10 mouse cellular contexts compared by ENCODE assay signal in the genomic region with DNA sequence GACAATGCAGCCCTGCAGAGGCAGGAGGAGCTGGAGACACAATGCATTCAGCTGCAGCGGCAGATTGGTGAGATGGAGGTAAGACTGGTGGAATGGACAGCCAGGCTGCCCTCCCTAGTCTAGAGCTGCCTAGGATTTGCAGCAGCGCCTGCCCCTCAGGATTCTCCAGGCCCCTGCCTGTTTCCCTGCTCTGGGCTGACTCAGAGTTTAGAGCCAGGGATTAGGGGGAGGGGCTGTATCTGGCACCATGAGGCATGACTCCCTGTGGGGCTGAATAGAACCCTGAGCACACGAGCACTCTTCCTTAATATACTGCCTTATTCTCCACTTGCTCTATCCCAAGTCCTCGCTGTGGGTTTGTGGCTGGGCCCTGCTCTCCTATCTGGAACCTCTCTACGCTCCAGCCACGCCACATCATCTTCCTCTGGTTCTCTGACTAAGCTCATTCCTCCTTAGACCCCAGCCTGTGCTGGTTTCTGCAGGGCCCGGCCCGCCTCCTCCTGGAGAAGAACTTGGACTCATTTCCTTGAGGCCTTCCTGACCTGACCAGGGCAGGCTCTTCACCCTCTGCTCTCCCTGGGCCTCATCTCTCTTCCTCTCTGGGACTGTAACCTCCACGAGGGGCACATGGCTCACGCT. TPM values are rescaled to one million over a fixed set of nuclear protein-coding genes. Genes with fewer than 3 reads are reported as not detected.
DNase-seq lines count a peak whose midpoint lies in the region; ATAC-seq and TF ChIP-seq lines count a peak whose summit lies in the region.
"Had no signal": no experiment of that assay in that cellular context is flagged by ENCODE, and none has a peak within 500 bp of the region (broad histone marks: within the 10 kb centered on the region; RNA-seq: fewer than 3 reads in every experiment).

No protein-coding gene starts in this region.

- peaks cover 9% of the 10 kb centered on the region; the same call in 1 of the 2 replicates for H3K4me1 ChIP-seq in neural tube, embryonic 12.5 days
- H3K4me1 ChIP-seq in neural tube, embryonic 15.5 days, result peaks cover 6% of the 10 kb centered on the region; the same call in 1 of the 2 replicates
- peaks cover 11% of the 10 kb centered on the region for H3K4me1 ChIP-seq in limb, embryonic 13.5 days

- H3K9me3 ChIP-seq in neural tube, embryonic 12.5 days, result no peaks in the 10 kb centered on the region
- H3K9me3 ChIP-seq in neural tube, embryonic 15.5 days (replicated peaks), result no peaks in the 10 kb centered on the region
- no peaks in the 10 kb centered on the region for H3K9me3 ChIP-seq in limb, embryonic 13.5 days

- 55% methylated on average over 10 of the region's 10 CpGs for WGBS in neural tube, embryonic 12.5 days
- WGBS in neural tube, embryonic 15.5 days, result 63% methylated on average over 10 of the region's 10 CpGs
- WGBS in limb, embryonic 13.5 days, result 47% methylated on average over 10 of the region's 10 CpGs

- no peak overlapping the region for H3K27ac ChIP-seq in neural tube, embryonic 12.5 days
- H3K27ac ChIP-seq in neural tube, embryonic 15.5 days (replicated peaks), result no peak overlapping the region
- no peak overlapping the region for H3K27ac ChIP-seq in limb, embryonic 13.5 days
- H3K27ac ChIP-seq in gastrocnemius, adult 2 months, result no peak overlapping the region

- H3K36me3 ChIP-seq in neural tube, embryonic 12.5 days, result no peaks in the 10 kb centered on the region
- H3K36me3 ChIP-seq in neural tube, embryonic 15.5 days, result no peaks in the 10 kb centered on the region
- H3K36me3 ChIP-seq in limb, embryonic 13.5 days, result no peaks in the 10 kb centered on the region

- peak; percentile 60 for DNase-seq in ZHBTc4 (ENCODE audit: low read depth, low spot score)
- DNase-seq in thymus, postnatal 4 days, result peak; percentile 44
- DNase-seq in gastrocnemius, adult 2 months, result no peak
- no peak for DNase-seq in urinary bladder, postnatal 4 days (ENCODE audit: low spot score in 2 of 2)

- H3K27me3 ChIP-seq in neural tube, embryonic 12.5 days (replicated peaks), result no peaks in the 10 kb centered on the region
- no peaks in the 10 kb centered on the region for H3K27me3 ChIP-seq in neural tube, embryonic 15.5 days (replicated peaks)
- H3K27me3 ChIP-seq in limb, embryonic 13.5 days, result no peaks in the 10 kb centered on the region

- 0 out of 2 replicates have a peak overlapping the region, but pooled peaks have one; percentile 5 for H3K9ac ChIP-seq in neural tube, embryonic 12.5 days
- no peak overlapping the region for H3K9ac ChIP-seq in neural tube, embryonic 15.5 days (replicated peaks)
- H3K9ac ChIP-seq in limb, embryonic 13.5 days, result 0 out of 2 replicates have a peak overlapping the region, but pooled peaks have one; percentile 40

- H3K4me3 ChIP-seq in neural tube, embryonic 12.5 days, result no peak overlapping the region
- no peak overlapping the region for H3K4me3 ChIP-seq in neural tube, embryonic 15.5 days (replicated peaks)
- no peak overlapping the region for H3K4me3 ChIP-seq in limb, embryonic 13.5 days
- no peak overlapping the region for H3K4me3 ChIP-seq in gastrocnemius, adult 2 months

- 0 out of 2 replicates have a peak overlapping the region, but pooled peaks have one; percentile 0 for H3K4me2 ChIP-seq in neural tube, embryonic 12.5 days (replicated peaks)
- H3K4me2 ChIP-seq in neural tube, embryonic 15.5 days, result no peak overlapping the region
- H3K4me2 ChIP-seq in limb, embryonic 13.5 days (replicated peaks), result no peak overlapping the region

- no peak for ATAC-seq in neural tube, embryonic 12.5 days (ENCODE audit: low FRiP score, low read depth)
- no peak for ATAC-seq in neural tube, embryonic 15.5 days (ENCODE audit: low FRiP score)
- ATAC-seq in limb, embryonic 13.5 days (ENCODE audit: low FRiP score, low read depth), result no peak

- intact Hi-C loops in gastrocnemius, adult 2 months (cut with DNase I), result no loop called here

- TF ChIP-seq CTCF in gastrocnemius, adult 2 months (IDR thresholded peaks at IDR 0.05), result no peak

RNA-seq across cellular contexts. Expression of gene Ubxn11, which starts 11.1 kb away (rescaled TPM):
- polyA plus RNA-seq in neural tube, embryonic 12.5 days (2016; fragmentation: Nextera tagmentation; extraction: Ambion mirVana), result 7.3 and 8.0 TPM in 2 replicates
- 16.2 and 19.4 TPM in 2 replicates for polyA plus RNA-seq in neural tube, embryonic 15.5 days (2015; fragmentation: Nextera tagmentation; extraction: Ambion mirVana)
- 13.6 and 14.3 TPM in 2 replicates for polyA plus RNA-seq in limb, embryonic 13.5 days (2015; fragmentation: Nextera tagmentation; extraction: Ambion mirVana)
- 1 to 10 TPM in 1 of 2 experiments, under 1 TPM in 1; 0.71 to 1.9 TPM for total RNA-seq in gastrocnemius, adult 2 months (2021)

RNA-seq across cellular contexts. Expression of gene Sh3bgrl3, which starts 15.1 kb away (rescaled TPM):
- polyA plus RNA-seq in neural tube, embryonic 12.5 days (2016; fragmentation: Nextera tagmentation; extraction: Ambion mirVana), result 312 and 336 TPM in 2 replicates
- polyA plus RNA-seq in neural tube, embryonic 15.5 days (2015; fragmentation: Nextera tagmentation; extraction: Ambion mirVana), result 436 and 479 TPM in 2 replicates
- 420 and 444 TPM in 2 replicates for polyA plus RNA-seq in limb, embryonic 13.5 days (2015; fragmentation: Nextera tagmentation; extraction: Ambion mirVana)
- 10 to 100 TPM; 12.2 to 27.1 TPM for total RNA-seq in gastrocnemius, adult 2 months (2021)

RNA-seq across cellular contexts. Expression of gene Cd52, which starts 18.6 kb away (rescaled TPM):
- 5.7 and 7.2 TPM in 2 replicates for polyA plus RNA-seq in neural tube, embryonic 12.5 days (2016; fragmentation: Nextera tagmentation; extraction: Ambion mirVana)
- 5.6 and 29.0 TPM in 2 replicates for polyA plus RNA-seq in neural tube, embryonic 15.5 days (2015; fragmentation: Nextera tagmentation; extraction: Ambion mirVana)
- 10.6 and 11.4 TPM in 2 replicates for polyA plus RNA-seq in limb, embryonic 13.5 days (2015; fragmentation: Nextera tagmentation; extraction: Ambion mirVana)
- under 1 TPM in 1 of 2 experiments, not detected in 1; 0.71 TPM for total RNA-seq in gastrocnemius, adult 2 months (2021)

RNA-seq across cellular contexts. Expression of gene Crybg2, which starts 52.9 kb away (rescaled TPM):
- 0.65 and 1.5 TPM in 2 replicates for polyA plus RNA-seq in neural tube, embryonic 12.5 days (2016; fragmentation: Nextera tagmentation; extraction: Ambion mirVana)
- polyA plus RNA-seq in neural tube, embryonic 15.5 days (2015; fragmentation: Nextera tagmentation; extraction: Ambion mirVana), result 2.5 and 3.7 TPM in 2 replicates
- 4.9 and 5.4 TPM in 2 replicates for polyA plus RNA-seq in limb, embryonic 13.5 days (2015; fragmentation: Nextera tagmentation; extraction: Ambion mirVana)
- total RNA-seq in gastrocnemius, adult 2 months (2021), result not detected

RNA-seq across cellular contexts. Expression of gene Zfp683, which starts 59.8 kb away (rescaled TPM):
- not detected in 2 replicates for polyA plus RNA-seq in neural tube, embryonic 12.5 days (2016; fragmentation: Nextera tagmentation; extraction: Ambion mirVana)
- polyA plus RNA-seq in neural tube, embryonic 15.5 days (2015; fragmentation: Nextera tagmentation; extraction: Ambion mirVana), result not detected in 2 replicates
- not detected in 2 replicates for polyA plus RNA-seq in limb, embryonic 13.5 days (2015; fragmentation: Nextera tagmentation; extraction: Ambion mirVana)
- total RNA-seq in gastrocnemius, adult 2 months (2021), result not detected
- total RNA-seq: layer of hippocampus, adult 8-10 months; megakaryocyte progenitor cell, adult 5-6 weeks had no signal
- polyA plus RNA-seq: stomach, embryonic 16.5 days had no signal

Comparison
In these comparisons a context has a peak if more than half of its experiments do, and no peak if none do; other contexts are left out.
1. DNase-seq: peak in ZHBTc4 (single experiment) and thymus, postnatal 4 days (single experiment); none in gastrocnemius, adult 2 months (single experiment) and urinary bladder, postnatal 4 days (0 of 2).